Mouse (Mus musculus) bone marrow macrophage, adult 2 months (primary cell): ENCODE results near the gene Ttc7b.

Experiments used
- CTCF ChIP-seq: IDR thresholded peaks from 2 replicates; pipeline ENCODE4 v1.5.1; 2012; ENCODE audit warnings: low read depth, mild to moderate bottlenecking, low read length, moderate library complexity
- POLR2A ChIP-seq: IDR thresholded peaks from 2 replicates; pipeline ENCODE4 v1.6.1; 2012; ENCODE audit warnings: mild to moderate bottlenecking, low read depth, low read length, borderline replicate concordance

- no peak for TF ChIP-seq POLR2A
- TF ChIP-seq CTCF, result no peak
Observed at GRCm38 (mm10) chr12:100396806-100397205, 123.8 kb downstream of the Ttc7b start.
